Mouse (Mus musculus): ENCODE results near the gene Fundc2. TPM values are rescaled to one million over a fixed set of nuclear protein-coding genes. Genes with fewer than 3 reads are reported as not detected.

Gene Fundc2
- polyA plus RNA-seq (2012; ENCODE audit: low replicate concordance) = 0.17 and 3.4 TPM in 2 replicates

DNA sequence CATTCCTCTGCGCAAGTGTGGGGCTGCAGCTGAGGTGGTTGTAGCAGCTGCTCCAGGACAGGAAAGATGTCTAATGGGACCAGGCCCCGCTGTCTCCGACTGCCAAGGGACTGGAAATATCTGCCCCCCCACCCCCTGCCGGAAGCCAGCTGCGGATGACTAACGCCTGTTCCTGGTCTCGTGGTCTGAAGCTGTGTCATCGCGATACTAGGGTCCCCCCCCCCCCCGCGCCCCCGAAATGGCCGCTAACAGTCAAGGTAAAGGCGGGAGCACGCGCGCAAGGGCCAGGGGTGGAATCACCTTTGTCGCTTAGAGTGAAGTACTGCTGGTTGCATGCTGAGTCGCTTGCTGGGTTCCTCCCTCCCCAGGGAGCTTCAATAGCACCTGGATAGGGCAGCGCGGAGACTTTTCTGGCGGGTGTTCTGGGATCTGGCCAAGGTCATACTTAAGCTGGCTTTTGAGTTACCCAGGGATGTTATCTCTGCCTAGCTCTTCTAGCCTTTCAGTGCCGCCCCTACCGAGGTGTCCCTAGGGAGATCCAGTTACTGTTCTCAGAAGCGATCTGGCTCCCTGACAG, at the start of gene Fundc2, which contains the start of gene F8:
Gene Fundc2 (plus strand): TSS at position 205 of the 577 bp plus-strand sequence.
Gene F8 (minus strand): TSS at position 421 of the 577 bp plus-strand sequence.

DNA sequence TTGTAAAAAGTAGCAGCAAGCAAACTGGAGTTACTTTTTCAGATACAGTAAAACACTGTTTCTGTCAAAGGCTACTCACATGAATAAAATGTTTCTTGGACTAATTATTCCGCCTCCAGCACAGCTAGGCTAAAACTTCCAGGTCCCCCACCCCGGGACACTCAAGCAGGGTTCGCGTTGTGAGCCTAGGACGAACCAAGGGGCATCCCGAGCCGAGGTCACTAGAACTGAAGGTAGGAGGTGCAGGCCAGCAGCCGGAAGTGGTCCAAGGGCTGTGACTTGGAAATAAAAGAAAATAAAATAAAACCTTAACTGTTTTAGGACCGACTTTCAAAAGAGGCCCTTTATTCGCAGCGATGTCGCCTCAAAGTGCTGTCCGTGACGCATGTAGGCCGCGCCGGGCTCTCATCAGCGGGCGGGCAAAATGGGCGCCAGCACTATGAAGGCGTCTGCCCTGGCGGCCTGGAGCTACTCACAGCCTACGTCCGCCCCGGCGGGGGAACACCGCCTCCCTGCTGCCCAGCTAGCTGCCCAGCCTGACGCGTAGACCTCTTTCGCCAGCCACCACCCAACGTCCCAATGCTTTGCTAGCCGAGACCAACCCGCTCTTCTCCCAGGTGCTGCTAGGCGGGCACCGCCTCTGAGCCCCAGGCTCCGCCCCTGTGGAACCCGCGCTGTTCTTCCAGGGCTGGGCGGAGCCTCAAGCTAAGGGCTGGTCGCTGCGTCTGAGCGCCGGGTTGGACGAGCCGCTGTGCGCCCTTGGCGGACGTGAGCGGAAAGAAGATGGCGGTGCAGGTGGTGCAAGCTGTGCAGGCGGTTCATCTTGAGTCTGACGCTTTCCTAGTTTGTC, 34.0 kb downstream of the Fundc2 start, which contains the start of the genes Cmc4, Mtcp1 and Brcc3:
Gene Cmc4 (minus strand): TSS at position 649 of the 850 bp plus-strand sequence.
Gene Mtcp1 (minus strand): TSS at position 653 of the 850 bp plus-strand sequence.
Gene Brcc3 (plus strand): TSS at position 693 of the 850 bp plus-strand sequence.

Other genes starting within 250 kb of the Fundc2 start
- gene Smim9, start 218.6 kb upstream of the Fundc2 start, polyA plus RNA-seq (2012; ENCODE audit: low replicate concordance) = not detected in 2 replicates
- gene F8, start 216 bp downstream of the Fundc2 start, polyA plus RNA-seq (2012; ENCODE audit: low replicate concordance) = 0.05 TPM in 1 of 2 replicates, not detected in the other
- 3.5 and 6.8 TPM in 2 replicates for gene Cmc4, start 34.2 kb downstream of the Fundc2 start, polyA plus RNA-seq (2012; ENCODE audit: low replicate concordance)
- gene Mtcp1, start 34.2 kb downstream of the Fundc2 start, polyA plus RNA-seq (2012; ENCODE audit: low replicate concordance) = 0.75 TPM in 1 of 2 replicates, not detected in the other
- 0.08 and 5.1 TPM in 2 replicates for gene Brcc3, start 34.2 kb downstream of the Fundc2 start, polyA plus RNA-seq (2012; ENCODE audit: low replicate concordance)
- 0.90 and 0.96 TPM in 2 replicates for gene Vbp1, start 131.9 kb downstream of the Fundc2 start, polyA plus RNA-seq (2012; ENCODE audit: low replicate concordance)
- gene Rab39b, start 195.8 kb downstream of the Fundc2 start, polyA plus RNA-seq (2012; ENCODE audit: low replicate concordance) = 0.07 TPM in 1 of 2 replicates, not detected in the other

Data from leukemia stem cell, adult 10-12 weeks (primary cell).